Mouse (Mus musculus) adrenal gland, adult 8-10 months (tissue): ENCODE measurements around the gene Ssx2ip. TPM values are rescaled to one million over a fixed set of nuclear protein-coding genes. Genes with fewer than 3 reads are reported as not detected.
"Not testable (repeated sequence)": the region's sequence is repeated elsewhere in the genome, so short reads cannot be mapped to it uniquely, and the experiment has no call there.

Source experiments
- DNase-seq: peaks from one replicate; pipeline ENCODE4 v3.0.0; 2022
- total RNA-seq, 4 experiments: library from RNA; stranded (reverse); gene quantifications; 2 replicates each; pipeline ENCODE4 v1.2.4; 2022

Gene Ssx2ip
- total RNA-seq, 4 experiments from 2014 or later = 7.7 to 12.9 (median 10.8) TPM

- no peak for DNase-seq
Observed at GRCm38 (mm10) chr3:146405213-146406006, 968 bp downstream of the Ssx2ip start.

- no peak for DNase-seq
Observed at GRCm38 (mm10) chr3:146406007-146406341, 1.5 kb downstream of the Ssx2ip start.

GRCm38 (mm10) chr3:146407086-146407721, 2.8 kb downstream of the Ssx2ip start:
- no peak for DNase-seq

GRCm38 (mm10) chr3:146410114-146410513, 5.7 kb downstream of the Ssx2ip start:
- no peak for DNase-seq

GRCm38 (mm10) chr3:146412008-146412407, 7.6 kb downstream of the Ssx2ip start:
- DNase-seq = no peak

GRCm38 (mm10) chr3:146412480-146412879, 8.0 kb downstream of the Ssx2ip start:
- no peak for DNase-seq

- no peak for DNase-seq
Observed at GRCm38 (mm10) chr3:146413016-146413415, 8.6 kb downstream of the Ssx2ip start.

GRCm38 (mm10) chr3:146413992-146414391, 9.6 kb downstream of the Ssx2ip start:
- DNase-seq = no peak

- no peak for DNase-seq
Observed at GRCm38 (mm10) chr3:146414555-146414954, 10.1 kb downstream of the Ssx2ip start.

- DNase-seq = no peak
Observed at GRCm38 (mm10) chr3:146417873-146418272, 13.4 kb downstream of the Ssx2ip start.

- DNase-seq = no peak
Observed at GRCm38 (mm10) chr3:146418901-146419300, 14.5 kb downstream of the Ssx2ip start.

GRCm38 (mm10) chr3:146419534-146419933, 15.1 kb downstream of the Ssx2ip start:
- DNase-seq = no peak

GRCm38 (mm10) chr3:146419992-146420537, 15.6 kb downstream of the Ssx2ip start:
- no peak for DNase-seq

GRCm38 (mm10) chr3:146421787-146422186, 17.3 kb downstream of the Ssx2ip start:
- no peak for DNase-seq

- no peak for DNase-seq
Observed at GRCm38 (mm10) chr3:146423710-146424109, 19.3 kb downstream of the Ssx2ip start.

- no peak for DNase-seq
Observed at GRCm38 (mm10) chr3:146424306-146424900, 20.0 kb downstream of the Ssx2ip start.

GRCm38 (mm10) chr3:146425902-146426301, 21.5 kb downstream of the Ssx2ip start:
- DNase-seq = no peak

- DNase-seq = no peak
Observed at GRCm38 (mm10) chr3:146426489-146426888, 22.0 kb downstream of the Ssx2ip start.

GRCm38 (mm10) chr3:146433063-146433462, 28.6 kb downstream of the Ssx2ip start:
- DNase-seq = not testable (repeated sequence)

- no peak for DNase-seq
Observed at GRCm38 (mm10) chr3:146433681-146434350, 29.4 kb downstream of the Ssx2ip start.

GRCm38 (mm10) chr3:146434686-146435085, 30.2 kb downstream of the Ssx2ip start:
- DNase-seq = no peak

- DNase-seq = no peak
Observed at GRCm38 (mm10) chr3:146435533-146435932, 31.1 kb downstream of the Ssx2ip start.

- no peak for DNase-seq
Observed at GRCm38 (mm10) chr3:146436114-146436513, 31.7 kb downstream of the Ssx2ip start.
